Mouse (Mus musculus) midbrain, postnatal 0 days (tissue): ENCODE results near the gene Mybpc2. TPM values are rescaled to one million over a fixed set of nuclear protein-coding genes. Genes with fewer than 3 reads are reported as not detected.
A peak's percentile ranks its signal among the peaks of the same experiment; 100 is the strongest.

Experiments
- ATAC-seq: fragments of 200-750 bp; cut with Nextera tagmentation; 2 replicates; pipeline ENCODE4 v1.8.0; 2017; ENCODE audit warnings: moderate number of reproducible peaks, mild to moderate bottlenecking, moderate TSS enrichment, moderate library complexity; ENCODE audit not compliant: low FRiP score
- DNase-seq: peaks from one replicate; pipeline ENCODE4 v3.0.0-alpha.2; 2015; ENCODE audit warnings: low spot score
- H3K27ac ChIP-seq: fragments of 300-500 bp; sonication (generic); 2 replicates; pipeline ENCODE4 v1.5.1; 2014; ENCODE audit warnings: low read depth, mild to moderate bottlenecking, low read length, mixed read lengths
- H3K27me3 ChIP-seq: fragments of 300-500 bp; sonication (generic); 2 replicates; pipeline ENCODE4 v1.6.1; 2014; ENCODE audit warnings: low read length, control low read depth, mixed read lengths; ENCODE audit not compliant: insufficient read depth
- H3K36me3 ChIP-seq: fragments of 300-500 bp; sonication (generic); 2 replicates; pipeline ENCODE4 v1.6.1; 2014; ENCODE audit warnings: low read length, control low read depth, mixed read lengths; ENCODE audit not compliant: insufficient read depth
- H3K4me1 ChIP-seq: fragments of 300-500 bp; sonication (generic); 2 replicates; pipeline ENCODE4 v1.6.1; 2014; ENCODE audit warnings: mild to moderate bottlenecking, control low read depth, antibody characterized with exemption, low read length, mixed read lengths; ENCODE audit not compliant: insufficient read depth
- H3K4me2 ChIP-seq: fragments of 300-500 bp; sonication (generic); 2 replicates; pipeline ENCODE4 v1.6.1; 2014; ENCODE audit warnings: low read depth, mild to moderate bottlenecking, low read length, mixed read lengths; ENCODE audit not compliant: poor library complexity, severe bottlenecking
- H3K4me3 ChIP-seq: fragments of 300-500 bp; sonication (generic); 2 replicates; pipeline ENCODE4 v1.5.1; 2014; ENCODE audit warnings: low read depth, mild to moderate bottlenecking, low read length, moderate library complexity
- H3K9ac ChIP-seq: fragments of 300-500 bp; sonication (generic); replicated peaks from 2 replicates; pipeline ENCODE4 v1.6.1; 2014; ENCODE audit warnings: mild to moderate bottlenecking, low read length, moderate library complexity, mixed read lengths; ENCODE audit not compliant: poor library complexity, severe bottlenecking
- H3K9me3 ChIP-seq: fragments of 300-500 bp; sonication (generic); 2 replicates; pipeline ENCODE4 v1.6.1; 2016; ENCODE audit warnings: low read length, control low read depth
- CTCF ChIP-seq: IDR thresholded peaks from 2 replicates; pipeline ENCODE4 v1.5.1; 2016; ENCODE audit warnings: antibody characterized with exemption, mild to moderate bottlenecking
- WGBS: fragments of 180-500 bp; shearing (Covaris S2); extraction: QIAGEN DNeasy Blood & Tissue Kit; methylation state at CpG from one replicate; pipeline ENCODE4 v1.1.7; 2014; 5-methylcytosine and 5-hydroxymethylcytosine counted together
- polyA plus RNA-seq: library from polyadenylated mRNA; unstranded; fragments of >200 nt; fragmentation: Nextera tagmentation; extraction: Ambion mirVana; gene quantifications from 2 replicates; pipeline ENCODE4 v1.2.1, GENCODE M21; 2015
- total RNA-seq: library from RNA; depleted of rRNA; stranded (reverse); fragments of >200 nt; gene quantifications from 2 replicates; pipeline ENCODE4 v1.2.3, GENCODE M21; 2014

The Mybpc2 gene
- total and polyA plus RNA-seq, 2 experiments from 2014 or later, result 0.27 to 0.28 TPM

- peak overlapping the region; percentile 70 for H3K4me3 ChIP-seq
- peak; percentile 43; the same call in 1 of the 2 replicates for TF ChIP-seq CTCF
- ATAC-seq, result no peak; the same call in 1 of the 2 replicates
- WGBS, result under 1% methylated on average over 26 of the region's 26 CpGs
- no peak for DNase-seq
- peaks cover 11% of the 10 kb centered on the region for H3K36me3 ChIP-seq
- H3K9ac ChIP-seq, result peak overlapping the region; percentile 91
- H3K9me3 ChIP-seq, result no peaks in the 10 kb centered on the region
- H3K27ac ChIP-seq, result peak overlapping the region; percentile 97
- no peaks in the 10 kb centered on the region for H3K27me3 ChIP-seq
- peaks cover 8% of the 10 kb centered on the region for H3K4me1 ChIP-seq
- H3K4me2 ChIP-seq, result peak overlapping the region; percentile 91
These were observed 27.7 kb downstream of the Mybpc2 start for GRCm38 (mm10) chr7:44496771-44497109.

GRCm38 (mm10) chr7:44495992-44496770 lies 28.3 kb downstream of the Mybpc2 start, which contains the start of the genes Emc10 and Fam71e1:
Emc10 (minus strand) TSS chr7:44496529.
Fam71e1 (plus strand) TSS chr7:44496581.
- Histone ChIP-seq H3K4me2 (peak within 1 kb of the TSS; percentile 91), H3K27ac (peak within 1 kb of the TSS; percentile 97), H3K4me1 (peaks cover 8% of the 10 kb centered on the region), H3K27me3 (no peaks in the 10 kb centered on the region), H3K4me3 (peak within 1 kb of the TSS; percentile 70), H3K36me3 (peaks cover 17% of the 10 kb centered on the region), H3K9ac (peak within 1 kb of the TSS; percentile 95), H3K9me3 (no peaks in the 10 kb centered on the region)
- peak; percentile 98 for DNase-seq
- peak; percentile 96 for ATAC-seq
- no peak; the same call in 1 of the 2 replicates for TF ChIP-seq CTCF
- under 1% methylated on average over 58 of the region's 58 CpGs for WGBS

- Histone ChIP-seq H3K4me3 (peak overlapping the region; percentile 70; the same call in 1 of the 2 replicates), H3K4me2 (peak overlapping the region; percentile 72), H3K9me3 (no peaks in the 10 kb centered on the region), H3K27me3 (no peaks in the 10 kb centered on the region), H3K27ac (no peak overlapping the region), H3K36me3 (peaks cover 27% of the 10 kb centered on the region), H3K9ac (peak overlapping the region; percentile 95; the same call in 1 of the 2 replicates), H3K4me1 (peaks cover 8% of the 10 kb centered on the region)
- no peak for TF ChIP-seq CTCF
- WGBS, result 80% methylated on average over 7 of the region's 7 CpGs
- DNase-seq (no peak), ATAC-seq (no peak)
These were observed 29.4 kb downstream of the Mybpc2 start for GRCm38 (mm10) chr7:44495086-44495485.

GRCm38 (mm10) chr7:44494681-44495080 lies 29.8 kb downstream of the Mybpc2 start:
- DNase-seq (no peak), ATAC-seq (no peak)
- H3K27ac ChIP-seq, result no peak overlapping the region
- H3K4me3 ChIP-seq, result 0 out of 2 replicates have a peak overlapping the region, but pooled peaks have one; percentile 70
- no peak for TF ChIP-seq CTCF
- peaks cover 32% of the 10 kb centered on the region for H3K36me3 ChIP-seq
- H3K4me1 ChIP-seq, result peaks cover 8% of the 10 kb centered on the region
- H3K4me2 ChIP-seq, result no peak overlapping the region
- 96% methylated on average over 12 of the region's 12 CpGs for WGBS
- peak overlapping the region; percentile 95; the same call in 1 of the 2 replicates for H3K9ac ChIP-seq
- no peaks in the 10 kb centered on the region for H3K27me3 ChIP-seq
- H3K9me3 ChIP-seq, result no peaks in the 10 kb centered on the region

- no peaks in the 10 kb centered on the region for H3K27me3 ChIP-seq
- H3K36me3 ChIP-seq, result peaks cover 38% of the 10 kb centered on the region
- ATAC-seq (no peak), DNase-seq (no peak)
- H3K9ac ChIP-seq, result no peak overlapping the region; the same call in 1 of the 2 replicates
- H3K27ac ChIP-seq, result no peak overlapping the region
- TF ChIP-seq CTCF, result no peak
- H3K4me3 ChIP-seq, result no peak overlapping the region
- no peak overlapping the region for H3K4me2 ChIP-seq
- no peaks in the 10 kb centered on the region for H3K9me3 ChIP-seq
- H3K4me1 ChIP-seq, result peaks cover 8% of the 10 kb centered on the region
- 89% methylated on average over 21 of the region's 21 CpGs for WGBS
These were observed 32.2 kb downstream of the Mybpc2 start for GRCm38 (mm10) chr7:44492166-44492826.

GRCm38 (mm10) chr7:44491391-44491790 lies 33.1 kb downstream of the Mybpc2 start:
- ATAC-seq (no peak), DNase-seq (no peak)
- WGBS, result 98% methylated on average over 5 of the region's 5 CpGs
- Histone ChIP-seq H3K9me3 (no peaks in the 10 kb centered on the region), H3K27me3 (no peaks in the 10 kb centered on the region), H3K4me1 (peaks cover 8% of the 10 kb centered on the region), H3K9ac (no peak overlapping the region), H3K27ac (no peak overlapping the region), H3K4me2 (no peak overlapping the region), H3K36me3 (peaks cover 38% of the 10 kb centered on the region), H3K4me3 (no peak overlapping the region)
- no peak for TF ChIP-seq CTCF
